Mouse (Mus musculus): ENCODE measurements around the gene Rps29. TPM values are rescaled to one million over a fixed set of nuclear protein-coding genes. Genes with fewer than 3 reads are reported as not detected.

Rps29 gene
- total and polyA plus RNA-seq, 3 experiments: 450 to 5,133 (median 1,410) TPM

- H3K9me3 ChIP-seq (replicated peaks; ENCODE audit: insufficient read depth, low read length): no peaks in the 10 kb centered on the region
- H3K36me3 ChIP-seq (ENCODE audit: control insufficient read depth in 1 of 2, insufficient read depth in 2 of 2, low read length in 2 of 2): peaks cover 9 to 25% of the 10 kb centered on the region in 2 experiments
- DNase-seq (ENCODE audit: low read depth, low spot score): no peak
- peaks cover 2 to 15% of the 10 kb centered on the region in 2 experiments for H3K4me1 ChIP-seq (ENCODE audit: control insufficient read depth in 1 of 2, insufficient read depth in 2 of 2, low read length in 2 of 2)
- H3K4me3 ChIP-seq (ENCODE audit: control insufficient read depth in 1 of 2, insufficient read depth in 1 of 2, low read depth in 2 of 2, low read length in 2 of 2): peak overlapping the region in 1 of 2 experiments; percentile 89; a peak in 1 of 4 replicates
- H3K27me3 ChIP-seq (ENCODE audit: control insufficient read depth in 1 of 2, insufficient read depth in 2 of 2, low read length in 2 of 2): no peaks in the 10 kb centered on the region
- H3K9ac ChIP-seq (ENCODE audit: control insufficient read depth, low read depth, low read length, poor library complexity, severe bottlenecking): no peak overlapping the region
- H3K27ac ChIP-seq (ENCODE audit: control insufficient read depth, low read depth, low read length): no peak overlapping the region
- peaks cover 43% of the 10 kb centered on the region for H3K79me2 ChIP-seq (ENCODE audit: control insufficient read depth, insufficient read depth, low read length, poor library complexity)
- TF ChIP-seq POLR2A (IDR thresholded peaks at IDR 0.05; ENCODE audit: control insufficient read depth in 1 of 2, insufficient read depth in 1 of 2, low read depth in 1 of 2, low read length in 2 of 2, poor library complexity in 1 of 2) (no peak), JUND (IDR thresholded peaks at IDR 0.05; ENCODE audit: low read depth, low read length) (no peak), GABPA (IDR thresholded peaks at IDR 0.05; ENCODE audit: low read depth, low read length) (no peak), CHD2 (IDR thresholded peaks at IDR 0.05; ENCODE audit: low read length) (no peak), NELFE (IDR thresholded peaks at IDR 0.05; ENCODE audit: low read depth, low read length) (no peak), NRF1 (IDR thresholded peaks at IDR 0.05; ENCODE audit: insufficient read depth, low read depth, low read length, poor library complexity, severe bottlenecking) (no peak), GATA1 (IDR thresholded peaks at IDR 0.05; ENCODE audit: low read depth, low read length) (no peak), ZC3H11A (IDR thresholded peaks at IDR 0.05; ENCODE audit: low read depth, low read length) (no peak), ELF1 (IDR thresholded peaks at IDR 0.05; ENCODE audit: low read depth, low read length) (no peak), ETS1 (IDR thresholded peaks at IDR 0.05; ENCODE audit: low read depth, low read length) (no peak), SIN3A (IDR thresholded peaks at IDR 0.05; ENCODE audit: low read length) (no peak), EP300 (IDR thresholded peaks at IDR 0.05; ENCODE audit: low read depth in 1 of 2, low read length in 2 of 2) (no peak)
Measured at GRCm38 (mm10) chr12:69198985-69199384, 40.0 kb upstream of the Rps29 start.

GRCm38 (mm10) chr12:69198164-69198535 lies 39.2 kb upstream of the Rps29 start, which contains the start of gene Dnaaf2:
Gene Dnaaf2 (minus strand): TSS chr12:69198429.
- Histone ChIP-seq H3K9me3 (replicated peaks; ENCODE audit: insufficient read depth, low read length) (no peaks in the 10 kb centered on the region), H3K4me1 (ENCODE audit: control insufficient read depth in 1 of 2, insufficient read depth in 2 of 2, low read length in 2 of 2) (peaks cover 2 to 18% of the 10 kb centered on the region in 2 experiments), H3K27ac (ENCODE audit: control insufficient read depth, low read depth, low read length) (peak within 1 kb of the TSS; percentile 57), H3K79me2 (ENCODE audit: control insufficient read depth, insufficient read depth, low read length, poor library complexity) (peaks cover 45% of the 10 kb centered on the region), H3K36me3 (ENCODE audit: control insufficient read depth in 1 of 2, insufficient read depth in 2 of 2, low read length in 2 of 2) (peaks cover 12 to 28% of the 10 kb centered on the region in 2 experiments), H3K4me3 (ENCODE audit: control insufficient read depth in 1 of 2, insufficient read depth in 1 of 2, low read depth in 2 of 2, low read length in 2 of 2) (peak within 1 kb of the TSS; percentile 68 to 89), H3K9ac (ENCODE audit: control insufficient read depth, low read depth, low read length, poor library complexity, severe bottlenecking) (peak within 1 kb of the TSS; percentile 72), H3K27me3 (ENCODE audit: control insufficient read depth in 1 of 2, insufficient read depth in 2 of 2, low read length in 2 of 2) (no peaks in the 10 kb centered on the region)
- peak; percentile 97 for TF ChIP-seq SIN3A (IDR thresholded peaks at IDR 0.05; ENCODE audit: low read length)
- TF ChIP-seq GABPA (IDR thresholded peaks at IDR 0.05; ENCODE audit: low read depth, low read length): no peak
- peak; percentile 84 for TF ChIP-seq MXI1 (IDR thresholded peaks at IDR 0.05; ENCODE audit: low read depth, low read length)
- TF ChIP-seq E2F4 (IDR thresholded peaks at IDR 0.05; ENCODE audit: borderline replicate concordance, low read depth, low read length): no peak
- TF ChIP-seq POLR2AphosphoS5 (IDR thresholded peaks at IDR 0.05; ENCODE audit: borderline replicate concordance, low read depth, low read length): no peak
- no peak for DNase-seq (ENCODE audit: low read depth, low spot score)

All from MEL (cell line).